Mouse (Mus musculus): Measurements from ENCODE around the gene Malrd1.
"Not testable (repeated sequence)": the region's sequence is repeated elsewhere in the genome, so short reads cannot be mapped to it uniquely, and the experiment has no call there.

Gene Malrd1

DNA sequence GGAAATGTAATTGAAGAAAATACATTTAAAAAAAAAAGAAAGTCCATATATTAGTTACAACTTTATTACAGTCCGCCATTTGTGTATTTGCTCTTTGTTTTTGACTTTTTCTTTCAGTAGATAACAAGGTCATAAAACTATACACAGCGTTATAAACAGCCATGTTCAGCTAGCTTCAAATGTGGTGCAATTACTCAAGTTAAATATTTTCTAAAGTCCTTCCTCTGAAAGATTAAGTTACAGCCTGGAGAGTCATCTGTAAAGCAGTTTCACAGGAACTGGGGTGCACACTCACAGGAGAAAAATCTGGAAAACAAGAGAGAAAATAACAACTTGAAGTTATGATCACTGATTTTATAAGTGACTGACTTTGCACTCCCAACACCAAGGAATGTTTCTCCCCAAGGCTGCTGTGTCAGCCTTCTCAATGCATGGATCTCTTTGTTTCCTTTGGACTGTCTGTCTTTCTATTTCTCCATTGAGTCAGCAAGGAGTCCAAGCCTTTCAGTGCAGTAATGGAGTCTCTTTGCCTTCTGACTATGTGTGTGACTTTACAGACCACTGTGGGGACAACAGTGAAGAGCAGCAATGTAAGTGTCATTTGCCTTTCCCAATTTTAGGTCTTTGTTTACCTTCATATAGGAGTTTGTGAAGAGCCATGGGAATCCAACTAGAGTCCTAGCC lies at the start of gene Malrd1:
Gene Malrd1 (plus strand): TSS at position 239 of the 684 bp plus-strand sequence.
- in situ Hi-C loops (cut with MseI, MboI), result no loop called here

DNA sequence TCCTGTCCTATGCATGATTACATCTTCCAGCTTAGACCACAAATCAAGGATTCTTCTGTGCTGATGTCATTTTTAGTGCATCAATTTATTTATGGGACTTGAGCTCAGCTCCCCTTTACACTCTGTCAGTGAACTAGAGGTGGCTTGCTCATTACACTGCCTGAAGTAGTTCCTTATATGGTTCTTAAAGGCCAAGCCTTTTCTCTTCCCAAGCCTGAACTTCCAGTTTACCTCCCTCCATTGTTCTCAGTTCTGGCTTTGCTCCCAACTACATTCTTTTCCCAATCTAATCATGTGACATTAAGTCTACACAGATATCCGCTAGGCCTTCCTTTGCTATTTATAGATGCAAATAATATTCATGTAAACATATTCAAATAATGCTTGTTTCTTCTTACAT lies 12.4 kb downstream of the Malrd1 start:
- in situ Hi-C loops (cut with MseI, MboI), result no loop called here

DNA sequence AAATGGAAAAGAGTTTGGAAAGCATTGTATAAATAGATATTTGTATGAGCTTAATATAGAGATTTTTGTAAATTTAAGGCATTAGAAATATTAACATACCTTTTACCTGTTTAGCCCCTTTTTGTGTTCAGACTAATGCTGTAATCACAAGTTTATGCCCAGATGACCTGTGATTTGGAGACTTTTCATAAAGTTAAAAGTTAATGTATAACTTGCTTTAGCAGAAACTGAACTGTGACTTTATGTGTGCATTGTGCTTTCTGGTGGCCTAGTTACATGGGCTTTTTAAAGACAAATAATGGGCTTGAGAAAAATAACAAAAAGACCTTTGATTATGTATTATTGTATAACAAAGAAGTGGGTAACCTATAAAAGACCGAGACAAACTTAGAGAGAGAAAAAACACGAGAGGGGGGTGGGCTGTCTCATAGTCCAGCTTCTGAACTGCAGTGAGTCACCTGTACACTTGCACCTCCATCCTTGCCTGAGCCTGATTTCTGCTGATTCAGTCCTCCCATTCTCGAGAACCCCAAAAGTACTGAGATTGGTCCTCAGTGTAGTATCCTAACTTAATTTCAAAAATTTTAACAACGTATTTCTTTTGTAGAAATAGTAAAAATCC lies 87.2 kb downstream of the Malrd1 start:
- in situ Hi-C loops (cut with MseI, MboI), result no loop called here

DNA sequence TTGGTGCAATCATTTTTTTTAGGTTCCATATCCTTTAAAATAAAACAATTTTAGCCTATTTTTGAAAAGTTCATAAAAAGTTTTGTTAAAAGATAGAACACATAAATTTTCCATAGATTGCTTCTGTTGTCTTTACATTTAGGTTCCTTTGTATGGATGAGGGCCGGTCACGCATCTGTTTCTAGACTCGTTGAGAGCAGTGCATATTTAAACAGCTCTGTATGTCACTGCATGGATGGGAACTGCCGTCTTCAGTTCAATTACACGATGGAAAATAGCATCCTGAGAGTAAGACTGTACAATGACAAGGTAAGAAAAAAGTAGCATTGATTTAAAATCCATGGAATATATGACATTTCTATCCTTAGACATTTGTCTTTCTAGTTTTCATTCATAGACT lies 87.7 kb downstream of the Malrd1 start:
- in situ Hi-C loops (cut with MseI, MboI), result no loop called here

DNA sequence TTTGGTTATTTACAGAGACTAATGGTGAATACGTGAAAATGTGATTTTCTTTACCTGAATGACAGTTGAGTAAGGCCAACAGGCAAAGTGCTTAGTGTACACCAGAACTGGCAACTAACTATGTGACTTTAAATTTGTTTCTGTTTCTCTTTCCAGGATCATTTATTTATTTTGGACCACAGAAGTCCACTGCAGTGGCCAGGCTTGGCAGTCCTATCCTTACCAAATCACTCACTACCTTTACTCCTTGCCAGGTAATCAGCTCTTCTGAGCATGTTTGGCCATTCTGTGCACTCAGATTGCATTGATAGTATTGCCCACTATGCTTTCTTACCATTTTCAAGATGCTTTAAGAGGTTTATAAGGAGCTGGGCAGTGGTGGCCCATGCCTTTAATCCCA lies 109.5 kb downstream of the Malrd1 start:
- in situ Hi-C loops (cut with MseI, MboI), result no loop called here

DNA sequence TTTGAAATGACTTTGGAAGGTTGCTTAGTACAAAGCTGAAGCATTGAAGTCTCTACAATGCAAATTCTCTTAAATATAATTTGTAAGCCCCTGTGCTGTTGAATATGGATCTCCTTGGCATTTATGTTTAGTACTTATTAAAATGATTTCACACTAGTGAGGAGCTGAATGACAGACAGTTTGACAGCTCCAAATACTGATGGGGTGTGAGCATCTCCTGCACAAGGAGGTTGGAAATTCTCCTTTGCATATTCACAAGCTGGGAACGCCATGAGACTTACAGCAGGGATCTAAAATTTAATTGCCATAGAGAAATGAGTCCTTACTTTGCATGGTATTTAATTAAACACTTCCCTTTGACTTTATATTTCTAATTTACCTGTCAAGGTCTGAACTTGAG lies 117.6 kb downstream of the Malrd1 start:
- in situ Hi-C loops (cut with MseI, MboI), result no loop called here

DNA sequence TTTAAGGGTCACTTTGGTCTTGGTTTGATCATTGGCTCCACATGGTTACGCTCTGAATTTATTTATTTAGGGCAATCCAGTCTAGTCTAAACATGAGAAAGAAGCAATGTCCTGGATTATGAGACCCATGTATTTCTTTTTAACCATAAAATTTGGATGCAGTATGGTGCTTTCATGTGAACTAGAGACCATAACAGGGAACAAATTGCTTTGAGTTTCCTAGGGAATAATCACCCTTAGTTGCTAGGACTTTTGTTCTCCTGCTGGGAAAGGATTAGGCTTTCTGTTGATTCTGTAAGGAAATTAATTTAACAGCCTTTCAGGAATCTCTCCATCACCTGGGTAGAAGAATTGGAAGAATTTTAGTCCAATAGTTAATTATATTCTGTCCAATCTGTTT lies 130.1 kb downstream of the Malrd1 start:
- in situ Hi-C loops (cut with MseI, MboI), result no loop called here

DNA sequence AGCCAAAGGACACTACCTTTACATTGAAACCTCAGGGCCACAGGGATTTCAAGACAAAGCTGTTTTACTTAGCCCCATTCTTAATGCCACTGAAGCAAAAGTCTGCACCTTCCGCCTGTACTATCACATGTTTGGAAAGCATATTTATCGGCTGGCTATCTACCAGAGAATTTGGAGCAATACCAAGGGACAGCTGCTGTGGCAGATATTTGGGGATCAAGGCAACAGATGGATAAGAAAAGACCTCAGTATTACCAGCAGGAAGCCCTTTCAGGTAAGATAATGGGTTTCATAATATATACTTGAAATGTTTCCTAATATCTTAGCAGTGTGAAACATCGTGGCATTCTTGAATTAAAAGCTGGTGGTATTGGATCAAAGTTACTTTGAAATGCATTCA lies 176.7 kb downstream of the Malrd1 start:
- in situ Hi-C loops (cut with MseI, MboI), result no loop called here

DNA sequence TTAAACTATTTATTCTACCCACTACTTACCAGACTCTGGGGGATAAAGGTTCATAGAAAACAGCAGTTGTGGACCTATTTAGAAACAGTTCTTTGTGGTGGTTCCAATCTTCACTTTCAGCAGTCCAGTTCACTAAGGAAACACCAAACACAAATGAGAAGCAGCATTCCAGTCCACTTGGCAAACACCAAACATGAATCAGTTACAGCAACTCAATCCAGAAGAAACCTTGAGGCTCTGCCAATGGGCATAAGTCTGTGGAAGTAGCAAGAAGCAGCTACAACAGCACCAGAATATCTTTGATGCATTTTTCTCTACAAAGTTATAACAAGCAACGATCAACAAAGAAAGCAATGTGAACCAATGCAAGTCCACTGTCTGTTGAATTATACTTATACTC lies 214.7 kb downstream of the Malrd1 start:
- in situ Hi-C loops (cut with MseI, MboI), result no loop called here

DNA sequence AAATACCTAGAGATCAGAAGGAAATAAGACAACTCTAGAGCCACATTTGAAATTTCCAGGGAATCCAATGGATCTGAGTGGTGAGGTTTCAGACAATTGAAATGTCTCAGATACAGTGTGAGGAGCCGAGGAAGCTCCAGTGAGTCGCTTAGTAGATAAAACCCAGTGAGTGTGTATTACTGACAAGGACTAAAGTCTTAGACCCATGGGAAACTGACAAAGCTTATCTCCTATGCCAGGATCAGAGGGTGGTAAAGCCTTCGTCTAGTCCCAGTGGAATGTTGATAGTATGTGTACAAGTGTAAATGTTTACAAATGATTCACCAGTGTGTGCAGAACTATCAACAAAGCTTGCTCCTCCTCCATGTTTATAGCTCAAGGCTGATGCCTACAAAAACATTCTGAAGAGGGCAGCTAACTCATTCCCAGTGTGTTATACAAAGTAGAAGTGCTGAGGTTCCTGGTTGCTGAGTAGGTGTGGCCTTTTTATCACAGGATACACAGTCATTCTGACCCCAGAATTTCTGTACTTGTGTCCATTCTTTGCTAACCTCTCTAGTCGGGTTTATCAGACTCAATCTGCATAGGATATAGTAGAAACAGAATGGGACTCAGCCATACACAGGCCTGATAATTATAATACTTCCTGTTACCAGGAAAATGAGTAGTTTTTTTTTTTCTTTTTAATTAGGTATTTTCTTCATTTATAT lies 218.9 kb downstream of the Malrd1 start:
- in situ Hi-C loops (cut with MseI, MboI), result no loop called here

DNA sequence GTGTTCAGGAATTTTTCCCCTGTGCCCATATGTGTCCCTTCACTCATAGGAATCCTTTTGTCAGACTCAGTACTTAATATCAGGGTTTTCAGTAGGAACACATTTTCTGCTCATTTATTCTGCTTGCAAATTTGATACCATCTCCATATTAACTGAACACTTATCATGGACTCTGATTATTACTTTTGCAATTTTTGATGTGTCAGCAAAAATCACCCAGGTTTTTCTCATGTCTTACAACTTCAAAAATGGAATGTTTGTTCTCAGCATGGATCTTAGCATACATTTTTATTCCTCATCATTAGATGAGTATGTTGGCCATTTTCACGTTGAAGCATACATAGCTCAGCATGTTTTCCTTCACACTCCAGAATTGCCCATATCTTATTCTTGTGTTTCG lies 258.5 kb downstream of the Malrd1 start:
- in situ Hi-C loops (cut with MseI, MboI), result no loop called here

DNA sequence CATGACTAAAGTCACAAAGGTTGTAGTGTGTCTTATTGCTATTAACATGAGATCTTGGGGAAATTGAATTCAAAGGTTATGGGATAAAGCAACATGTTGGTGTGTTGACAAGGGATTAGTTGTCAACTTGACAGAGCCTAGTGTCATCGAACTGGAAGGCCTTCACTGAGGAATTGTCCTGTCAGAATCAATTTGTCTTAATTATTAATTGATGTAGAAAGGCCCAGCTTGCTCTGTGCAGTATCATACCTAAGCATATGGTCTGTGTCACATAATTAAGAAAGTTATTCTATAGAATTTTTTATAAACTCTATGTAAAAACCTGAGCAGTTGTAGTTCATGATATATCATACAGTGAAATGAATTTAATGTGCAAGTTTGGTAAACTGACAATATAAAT lies 289.4 kb downstream of the Malrd1 start:
- in situ Hi-C loops (cut with MseI, MboI), result no loop called here

DNA sequence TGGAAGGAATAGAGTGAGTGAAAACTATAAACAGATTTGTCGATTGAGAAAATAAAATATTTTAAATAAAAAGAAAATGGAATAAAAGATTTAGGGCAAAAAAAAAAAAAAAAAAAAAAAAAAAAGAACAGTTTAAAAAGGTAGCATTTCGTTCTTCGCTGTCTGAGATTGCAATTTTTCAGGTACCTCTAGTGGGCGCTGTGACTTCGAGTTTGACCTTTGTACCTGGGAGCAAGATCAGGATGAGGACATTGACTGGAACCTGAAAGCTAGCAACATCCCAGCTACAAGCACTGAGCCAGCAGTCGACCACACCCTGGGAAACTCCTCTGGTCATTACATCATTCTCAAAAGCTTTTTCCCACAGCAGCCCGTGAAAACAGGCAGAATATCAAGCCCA lies 343.1 kb downstream of the Malrd1 start:
- in situ Hi-C loops (cut with MseI, MboI), result no loop called here

DNA sequence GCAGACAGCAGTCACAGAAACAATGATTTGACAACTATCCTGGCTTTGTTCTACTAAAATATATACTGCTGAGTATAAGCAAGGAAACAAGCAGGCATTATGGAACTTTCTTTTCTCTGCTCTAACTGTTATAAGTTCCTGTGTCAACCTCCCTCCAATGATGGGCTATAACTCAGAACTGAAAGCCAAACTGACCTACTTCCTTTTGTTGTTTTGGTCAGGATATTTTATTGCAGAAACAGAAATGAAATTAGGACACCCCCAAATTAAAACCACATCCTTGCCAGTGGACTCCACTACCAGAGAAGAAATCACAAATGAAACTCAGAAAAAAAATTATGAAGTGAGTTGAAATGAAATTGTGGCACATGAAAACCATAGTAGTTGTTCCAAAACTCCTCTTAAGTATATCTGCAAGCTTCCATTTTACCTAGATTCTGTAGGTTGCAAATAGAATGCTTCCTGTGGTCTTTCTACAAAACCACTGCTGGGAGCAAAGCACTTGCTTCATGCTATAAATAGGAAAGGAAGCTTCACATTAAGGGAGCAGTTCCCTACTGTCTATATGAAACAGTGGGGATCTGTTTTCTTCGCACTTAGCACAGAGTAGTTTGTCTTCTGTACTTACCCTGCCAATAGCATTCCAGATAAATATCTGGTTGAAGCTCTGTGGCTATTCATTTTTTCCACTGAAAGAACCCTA lies 367.3 kb downstream of the Malrd1 start:
- in situ Hi-C loops (cut with MseI, MboI), result no loop called here

DNA sequence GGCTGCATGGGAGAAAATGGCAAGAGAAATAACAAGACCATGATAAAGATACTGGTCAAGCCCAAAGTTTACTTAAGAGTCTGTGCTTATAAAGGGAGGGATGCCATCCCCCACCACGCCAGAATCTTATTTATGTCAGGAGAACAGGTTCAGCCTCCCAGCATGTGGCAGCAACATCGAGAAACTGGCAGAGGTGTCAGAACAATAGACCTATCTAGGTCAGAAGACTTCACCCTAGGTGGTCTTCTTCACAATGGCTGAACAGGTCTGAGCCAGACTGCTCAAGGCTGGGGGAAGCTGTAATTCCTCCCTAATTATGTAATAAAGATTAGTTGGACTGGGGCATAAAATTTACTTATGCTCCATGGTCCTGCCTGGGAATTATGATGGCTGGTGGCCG lies 399.2 kb downstream of the Malrd1 start:
- in situ Hi-C loops (cut with MseI, MboI), result no loop called here

DNA sequence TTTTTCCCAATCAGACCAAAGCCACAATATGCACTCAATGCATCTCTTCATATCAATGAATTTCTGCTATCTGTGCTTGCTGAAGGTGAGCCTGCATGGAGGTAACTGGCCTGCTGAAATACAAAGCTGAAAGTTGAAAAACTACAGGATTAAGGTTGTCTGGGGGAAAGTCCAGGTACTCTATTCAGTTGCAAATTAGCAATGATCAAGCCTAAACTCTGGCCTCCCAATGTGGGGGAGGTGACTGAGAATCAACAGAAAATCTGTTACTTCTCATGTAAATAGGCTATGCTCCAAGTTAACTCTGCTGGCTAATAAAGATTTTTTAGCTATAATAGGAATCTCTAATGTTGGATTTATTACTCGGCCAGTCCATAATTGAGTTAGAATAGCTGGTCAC lies 399.8 kb downstream of the Malrd1 start:
- in situ Hi-C loops (cut with MseI, MboI), result no loop called here

DNA sequence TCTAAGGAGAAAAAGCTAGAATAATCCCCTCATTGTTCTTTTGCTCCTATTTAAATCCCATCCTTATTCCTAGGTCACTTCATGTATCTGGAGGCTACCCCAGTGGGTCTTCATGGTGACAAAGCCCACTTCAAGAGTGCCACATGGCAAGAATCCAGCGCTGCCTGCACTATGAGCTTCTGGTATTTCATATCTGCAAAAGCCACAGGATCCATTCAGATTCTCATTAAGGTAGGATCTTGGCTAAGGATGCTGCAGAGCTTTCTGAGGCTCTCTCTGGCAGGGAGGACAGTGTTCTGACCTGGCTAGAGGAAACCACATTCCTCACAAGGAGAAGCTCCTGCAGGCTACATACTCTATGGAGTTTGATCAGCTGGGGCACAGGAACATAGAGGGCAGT lies 405.2 kb downstream of the Malrd1 start:
- in situ Hi-C loops (cut with MseI, MboI), result no loop called here

DNA sequence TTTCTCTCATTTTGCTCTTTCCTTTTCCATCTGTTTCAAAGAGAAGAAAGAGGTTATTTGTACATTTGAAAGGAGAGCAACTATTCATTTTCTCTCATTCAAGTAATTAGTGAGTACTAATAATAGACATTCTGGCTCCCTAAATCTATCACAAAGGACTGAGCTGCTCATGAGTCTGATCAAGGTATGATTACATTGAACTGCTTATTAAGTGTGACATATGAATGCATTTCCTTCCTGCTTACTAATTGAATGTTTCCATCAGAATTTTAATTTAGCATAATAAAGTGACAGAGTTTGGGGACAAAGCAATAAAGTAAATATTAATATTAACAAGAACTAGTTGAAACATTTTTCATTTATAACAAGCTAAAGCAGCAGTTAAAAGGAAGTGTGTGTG lies 405.6 kb downstream of the Malrd1 start:
- in situ Hi-C loops (cut with MseI, MboI), result no loop called here

DNA sequence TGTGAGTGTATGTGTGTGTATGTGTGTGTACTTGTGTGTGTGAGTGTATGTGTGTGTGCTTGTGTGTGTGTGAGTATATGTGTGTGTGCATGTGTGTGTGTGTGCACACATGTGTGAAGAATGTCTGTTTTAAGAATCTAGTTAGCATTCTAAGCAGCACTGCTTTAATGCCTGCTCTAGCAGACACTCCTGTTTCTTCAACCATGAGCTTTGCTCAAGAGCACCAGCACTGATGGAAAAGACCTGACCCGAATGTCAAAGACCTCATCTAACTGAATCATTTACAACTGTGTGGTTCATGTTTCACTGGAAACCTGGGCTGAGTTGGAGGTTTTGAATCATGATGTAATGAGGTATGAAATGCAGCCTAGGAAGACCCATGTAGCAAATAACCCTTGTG lies 406.1 kb downstream of the Malrd1 start:
- in situ Hi-C loops (cut with MseI, MboI), result no loop called here

DNA sequence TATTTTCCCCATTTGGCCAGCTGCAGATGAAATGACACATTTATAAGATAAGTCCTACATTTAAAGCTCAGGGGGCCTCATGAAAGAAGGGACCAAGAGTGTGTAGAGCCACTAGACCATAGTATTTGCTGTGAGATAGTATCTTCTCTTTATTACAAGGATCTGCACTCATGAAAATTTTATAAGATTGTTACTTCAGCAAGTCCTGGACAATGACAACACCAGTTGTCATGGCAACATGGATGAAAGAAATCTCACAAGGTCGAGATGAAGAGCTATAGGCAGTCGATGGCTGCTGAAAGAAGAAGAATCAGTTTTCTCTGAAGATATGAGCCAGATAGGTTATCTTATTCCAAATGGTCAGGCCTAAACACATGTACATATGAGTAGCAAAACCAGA lies 476.6 kb downstream of the Malrd1 start:
- in situ Hi-C loops (cut with MseI, MboI), result no loop called here

DNA sequence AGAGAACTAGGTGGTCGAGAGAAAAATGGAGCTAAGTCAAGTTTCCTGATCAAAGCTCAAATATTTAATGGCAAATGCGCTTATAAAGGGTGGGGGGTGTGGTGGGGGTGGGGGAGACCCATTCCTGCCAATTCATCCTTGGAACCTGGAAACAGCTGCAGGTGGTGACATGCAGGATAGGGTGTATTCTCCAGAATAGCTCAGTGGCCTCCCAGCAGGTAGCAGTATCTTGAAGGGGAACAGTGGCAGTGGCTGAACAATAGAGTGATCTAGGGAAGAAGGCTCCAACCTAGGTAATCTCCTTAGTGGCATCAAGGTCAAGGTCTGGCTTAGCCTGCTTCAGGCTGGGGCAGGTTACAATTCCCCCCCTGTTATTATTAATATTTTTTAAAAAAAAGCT lies 490.8 kb downstream of the Malrd1 start:
- in situ Hi-C loops (cut with MseI, MboI), result not testable (repeated sequence)

DNA sequence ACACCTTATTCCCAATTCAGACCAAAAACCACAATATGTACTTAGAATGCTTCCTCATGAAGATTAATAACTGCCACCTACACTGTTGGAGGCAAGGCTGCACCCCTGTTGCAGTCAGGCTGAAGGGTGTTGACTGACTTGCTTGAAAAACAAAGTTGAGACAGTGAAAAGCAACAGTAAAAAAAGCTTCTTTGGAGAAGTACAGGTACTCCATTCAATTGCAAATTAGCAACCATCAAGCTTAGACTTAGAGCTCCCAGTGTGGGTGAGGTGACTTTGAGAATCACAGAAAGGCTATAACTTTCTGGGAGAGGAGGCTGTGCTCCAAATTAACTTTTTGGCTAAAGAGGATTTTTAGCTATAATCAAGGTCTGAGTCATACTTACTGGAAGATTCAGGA lies 491.4 kb downstream of the Malrd1 start:
- in situ Hi-C loops (cut with MseI, MboI), result not testable (repeated sequence)

DNA sequence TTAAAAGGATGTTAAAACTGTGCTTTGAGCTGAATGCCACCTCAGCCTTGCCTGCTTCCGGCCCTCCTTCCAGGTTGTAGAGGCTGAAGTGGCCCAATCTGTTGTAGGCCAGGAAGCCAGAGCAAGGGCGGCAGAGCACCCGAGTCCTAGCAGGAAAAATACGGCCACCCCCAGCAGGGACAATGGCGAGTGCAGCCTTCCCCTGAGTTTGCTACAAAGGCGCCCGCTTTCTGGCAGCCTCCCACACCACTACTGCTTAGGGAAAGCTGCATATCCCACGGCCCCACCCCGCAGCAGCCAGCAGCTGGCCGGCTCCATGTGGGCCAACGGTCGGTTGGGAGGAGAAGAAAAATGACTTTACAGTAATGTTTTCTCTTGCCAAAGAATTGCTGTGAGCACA lies 503.5 kb downstream of the Malrd1 start:
- in situ Hi-C loops (cut with MseI, MboI), result no loop called here
